Mouse (Mus musculus) G1E (cell line): Measurements from ENCODE around the gene Hspb2.

ENCODE experiments used
- CTCF ChIP-seq: IDR thresholded peaks from 2 replicates; pipeline ENCODE4 v1.5.1; 2012; ENCODE audit warnings: low read depth, low read length, inconsistent platforms, mixed read lengths
- GATA1 ChIP-seq: IDR thresholded peaks from 2 replicates; pipeline ENCODE4 v1.6.1; 2012; ENCODE audit warnings: borderline replicate concordance, low read length, inconsistent platforms, mixed read lengths
- GATA2 ChIP-seq: IDR thresholded peaks from 2 replicates; pipeline ENCODE4 v1.6.1; 2012; ENCODE audit warnings: low read depth, low read length, inconsistent platforms, borderline replicate concordance
- POLR2AphosphoS5 ChIP-seq: IDR thresholded peaks from 2 replicates; pipeline ENCODE4 v1.6.1; 2012; ENCODE audit warnings: low read depth, low read length, inconsistent platforms; ENCODE audit not compliant: insufficient replicate concordance
- TAL1 ChIP-seq: conservative IDR thresholded peaks from 2 replicates; pipeline ENCODE4 v1.6.1; 2012; ENCODE audit warnings: low read depth, low read length, inconsistent platforms, mixed read lengths

GRCm38 (mm10) chr9:50763331-50763730 lies 11.2 kb upstream of the Hspb2 start:
- TF ChIP-seq GATA1 (no peak), CTCF (no peak), POLR2AphosphoS5 (no peak), GATA2 (no peak), TAL1 (no peak)
